Mouse (Mus musculus) activated CD4-positive, CD25-positive, alpha-beta regulatory T cell, adult 4 months (primary cell): ENCODE data around the gene Xlr5b. TPM values are rescaled to one million over a fixed set of nuclear protein-coding genes. Genes with fewer than 3 reads are reported as not detected.
"Not testable (repeated sequence)": the region's sequence is repeated elsewhere in the genome, so short reads cannot be mapped to it uniquely, and the experiment has no call there.

Experiments used
- ATAC-seq: one replicate; pipeline ENCODE4 v1.8.0; 2017
- polyA plus RNA-seq, 2 experiments: library from polyadenylated mRNA; unstranded; fragments of 100-300 nt; shearing (Covaris generic); gene quantifications; one replicate each; pipeline ENCODE4 v1.2.1; 2017

Gene Xlr5b
- polyA plus RNA-seq = not detected

- not testable (repeated sequence) for ATAC-seq
Observed at GRCm38 (mm10) chrX:73148496-73148895, at the start of gene Xlr5b. Gene Xlr5b (plus strand): TSS chrX:73148796.

- ATAC-seq = not testable (repeated sequence)
Observed at GRCm38 (mm10) chrX:73116747-73117146, 31.8 kb upstream of the Xlr5b start, which contains the start of gene Gm14685. Gene Gm14685 (plus strand): TSS chrX:73117047.

- peak; percentile 76 for ATAC-seq
Observed at GRCm38 (mm10) chrX:73122859-73123829, 25.5 kb upstream of the Xlr5b start.

- peak; percentile 43 for ATAC-seq
Observed at GRCm38 (mm10) chrX:73143218-73143618, 5.4 kb upstream of the Xlr5b start.

- ATAC-seq = not testable (repeated sequence)
Observed at GRCm38 (mm10) chrX:73149350-73149749, 754 bp downstream of the Xlr5b start, which contains the start of gene DXBay18. Gene DXBay18 (minus strand): TSS chrX:73149450.

- ATAC-seq = not testable (repeated sequence)
Observed at GRCm38 (mm10) chrX:73176889-73177288, 28.3 kb downstream of the Xlr5b start, which contains the start of gene Spin2d. Gene Spin2d (minus strand): TSS chrX:73176989.

- peak; percentile 14 for ATAC-seq
Observed at GRCm38 (mm10) chrX:73191934-73192333, 43.3 kb downstream of the Xlr5b start, which contains the start of gene Xlr3b. Gene Xlr3b (plus strand): TSS chrX:73192207.

Other genes with a start within 250 kb of the Xlr5b start
- 100 to 1,000 TPM; 159 to 160 TPM for gene Cetn2, start 230.4 kb upstream of the Xlr5b start, polyA plus RNA-seq
- 10 to 100 TPM; 27.5 to 29.3 TPM for gene Nsdhl, start 230.2 kb upstream of the Xlr5b start, polyA plus RNA-seq
- not detected for gene Zfp185, start 161.5 kb upstream of the Xlr5b start, polyA plus RNA-seq
- gene Pnma5, start 111.7 kb upstream of the Xlr5b start, polyA plus RNA-seq = not detected
- gene Pnma3, start 84.0 kb upstream of the Xlr5b start, polyA plus RNA-seq = not detected
- 100 to 1,000 TPM; 122 to 127 TPM for gene Xlr4a, start 66.3 kb upstream of the Xlr5b start, polyA plus RNA-seq
- gene Xlr3a, start 51.7 kb upstream of the Xlr5b start, polyA plus RNA-seq = under 1 TPM in 1 of 2 experiments, not detected in 1; 0.97 TPM
- gene Gm14685, start 31.7 kb upstream of the Xlr5b start, polyA plus RNA-seq = not detected
- not detected for gene DXBay18, start 654 bp downstream of the Xlr5b start, polyA plus RNA-seq
- gene Spin2d, start 28.2 kb downstream of the Xlr5b start, polyA plus RNA-seq = not detected
- gene Xlr3b, start 43.4 kb downstream of the Xlr5b start, polyA plus RNA-seq = 10 to 100 TPM; 12.7 to 30.6 TPM
- gene Xlr4b, start 65.5 kb downstream of the Xlr5b start, polyA plus RNA-seq = 100 to 1,000 TPM; 144 to 160 TPM
- gene F8a, start 79.5 kb downstream of the Xlr5b start, polyA plus RNA-seq = 1 to 10 TPM; 1.3 to 1.5 TPM
- gene Xlr4c, start 94.3 kb downstream of the Xlr5b start, polyA plus RNA-seq = 10 to 100 TPM; 85.6 to 87.3 TPM
- gene Xlr3c, start 116.6 kb downstream of the Xlr5b start, polyA plus RNA-seq = not detected
- not detected for gene Xlr5a, start 144.2 kb downstream of the Xlr5b start, polyA plus RNA-seq
- not detected for gene Xlr5c, start 144.2 kb downstream of the Xlr5b start, polyA plus RNA-seq
- not detected for gene Gm45015, start 188.0 kb downstream of the Xlr5b start, polyA plus RNA-seq
- 10 to 100 TPM; 11.0 to 11.6 TPM for gene Zfp275, start 193.8 kb downstream of the Xlr5b start, polyA plus RNA-seq
- not detected for gene Gm18336, start 249.9 kb downstream of the Xlr5b start, polyA plus RNA-seq